Mouse (Mus musculus) neural tube, embryonic 13.5 days (tissue): ENCODE results near the gene Ric8b. TPM values are rescaled to one million over a fixed set of nuclear protein-coding genes. Genes with fewer than 3 reads are reported as not detected.

ENCODE experiments used
- ATAC-seq: fragments of 200-750 bp; cut with Nextera tagmentation; 2 replicates; pipeline ENCODE4 v1.8.0; 2017; ENCODE audit warnings: low read depth, mild to moderate bottlenecking, moderate TSS enrichment, moderate library complexity
- H3K27ac ChIP-seq: fragments of 300-500 bp; sonication (generic); replicated peaks from 2 replicates; pipeline ENCODE4 v1.5.1; 2015; ENCODE audit warnings: moderate library complexity, mild to moderate bottlenecking, inconsistent platforms
- H3K27me3 ChIP-seq: fragments of 300-500 bp; sonication (generic); 2 replicates; pipeline ENCODE4 v1.6.1; 2015; ENCODE audit warnings: mild to moderate bottlenecking, inconsistent platforms
- H3K36me3 ChIP-seq: fragments of 300-500 bp; sonication (generic); 2 replicates; pipeline ENCODE4 v1.6.1; 2015; ENCODE audit warnings: mild to moderate bottlenecking, inconsistent platforms
- H3K4me1 ChIP-seq: fragments of 300-500 bp; sonication (generic); replicated peaks from 2 replicates; pipeline ENCODE4 v1.6.1; 2015; ENCODE audit warnings: inconsistent platforms
- H3K4me2 ChIP-seq: fragments of 300-500 bp; sonication (generic); 2 replicates; pipeline ENCODE4 v1.6.1; 2015; ENCODE audit warnings: inconsistent platforms, mild to moderate bottlenecking, moderate library complexity
- H3K4me3 ChIP-seq: fragments of 300-500 bp; sonication (generic); 2 replicates; pipeline ENCODE4 v1.5.1; 2015; ENCODE audit warnings: mild to moderate bottlenecking, inconsistent platforms
- H3K9ac ChIP-seq: fragments of 300-500 bp; sonication (generic); 2 replicates; pipeline ENCODE4 v1.6.1; 2015; ENCODE audit warnings: moderate library complexity, mild to moderate bottlenecking, inconsistent platforms
- H3K9me3 ChIP-seq: fragments of 300-500 bp; sonication (generic); 2 replicates; pipeline ENCODE4 v1.6.1; 2016; ENCODE audit warnings: inconsistent platforms
- WGBS: fragments of 180-500 bp; shearing (Covaris S2); methylation state at CpG from one replicate; pipeline ENCODE4 v1.1.7; 2015; 5-methylcytosine and 5-hydroxymethylcytosine counted together
- polyA plus RNA-seq: library from polyadenylated mRNA; unstranded; fragments of >200 nt; fragmentation: Nextera tagmentation; extraction: Ambion mirVana; gene quantifications from 2 replicates; pipeline ENCODE4 v1.2.1, GENCODE M21; 2015

Gene Ric8b
- polyA plus RNA-seq, 1 experiment from 2014 or later = 48.7 TPM

DNA sequence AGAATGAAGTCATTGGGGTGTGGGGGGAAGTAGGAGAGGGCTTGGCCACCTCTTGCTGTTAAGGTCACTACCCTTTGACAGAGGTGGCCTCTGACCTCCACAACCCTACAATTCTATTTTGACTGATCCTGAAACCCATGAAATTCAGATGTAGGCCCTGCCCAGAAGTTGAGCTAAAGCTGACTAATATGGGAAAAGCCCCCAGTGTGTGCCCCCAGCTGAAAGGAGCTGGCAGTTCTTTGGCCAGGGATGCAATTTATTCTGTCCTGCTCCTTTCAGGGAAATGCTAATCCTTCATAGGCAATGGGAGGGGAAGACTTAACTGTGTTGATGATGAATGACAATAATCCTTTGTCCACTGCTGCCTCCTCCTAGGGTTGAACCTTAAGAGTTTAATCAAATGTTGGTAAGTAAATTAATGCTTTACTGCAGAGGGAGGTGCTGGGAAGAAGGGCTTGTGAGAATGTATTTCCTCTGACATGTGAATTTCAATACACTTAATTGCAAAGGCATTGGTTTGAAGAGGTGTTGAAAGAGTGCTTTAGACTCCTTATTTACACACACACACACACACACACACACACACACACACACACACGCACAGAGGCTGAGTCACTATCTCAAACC is 6.5 kb upstream of the Ric8b start:
- Histone ChIP-seq H3K27ac (no peak overlapping the region), H3K27me3 (no peaks in the 10 kb centered on the region), H3K9ac (no peak overlapping the region), H3K36me3 (no peaks in the 10 kb centered on the region), H3K9me3 (no peaks in the 10 kb centered on the region), H3K4me1 (peaks cover 28% of the 10 kb centered on the region), H3K4me3 (no peak overlapping the region), H3K4me2 (no peak overlapping the region)
- ATAC-seq = no peak
- WGBS = 29% methylated on average over 1 of the region's 1 CpGs

GRCm38 (mm10) chr10:84913148-84913547 is 4.3 kb upstream of the Ric8b start:
- 68% methylated on average over 1 of the region's 1 CpGs for WGBS
- ATAC-seq = no peak
- H3K36me3 ChIP-seq = no peaks in the 10 kb centered on the region
- H3K27ac ChIP-seq = no peak overlapping the region
- H3K4me1 ChIP-seq = peaks cover 25% of the 10 kb centered on the region
- no peak overlapping the region for H3K9ac ChIP-seq
- no peak overlapping the region for H3K4me2 ChIP-seq
- no peaks in the 10 kb centered on the region for H3K27me3 ChIP-seq
- no peaks in the 10 kb centered on the region for H3K9me3 ChIP-seq
- no peak overlapping the region for H3K4me3 ChIP-seq

DNA sequence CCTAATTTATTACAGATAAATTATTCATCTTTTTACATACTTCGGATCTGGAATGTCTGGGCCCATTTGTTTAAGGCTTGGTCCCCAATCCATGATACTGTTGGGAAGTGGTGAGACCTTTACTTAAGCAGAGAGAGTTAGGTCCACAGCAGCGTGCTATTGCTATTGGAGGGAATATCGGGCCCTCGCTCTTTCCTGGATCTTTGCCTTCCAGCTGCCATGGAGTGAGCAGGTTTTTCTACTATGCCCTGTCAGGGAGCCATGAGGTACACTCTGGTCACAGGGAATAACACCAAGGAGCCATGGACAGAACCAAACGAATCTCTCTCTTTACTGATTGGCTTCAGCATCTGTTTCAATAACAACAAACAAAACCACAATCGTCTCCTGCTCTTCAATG is 1.9 kb upstream of the Ric8b start:
- H3K27ac ChIP-seq = no peak overlapping the region
- H3K9ac ChIP-seq = no peak overlapping the region
- H3K4me3 ChIP-seq = no peak overlapping the region
- peaks cover 36% of the 10 kb centered on the region for H3K4me1 ChIP-seq
- no peaks in the 10 kb centered on the region for H3K27me3 ChIP-seq
- no peaks in the 10 kb centered on the region for H3K9me3 ChIP-seq
- H3K36me3 ChIP-seq = no peaks in the 10 kb centered on the region
- WGBS = 89% methylated on average over 6 of the region's 6 CpGs
- no peak for ATAC-seq
- no peak overlapping the region for H3K4me2 ChIP-seq

- peak; percentile 61 for ATAC-seq
- WGBS = under 1% methylated on average over 27 of the region's 27 CpGs
- Histone ChIP-seq H3K9me3 (no peaks in the 10 kb centered on the region), H3K4me3 (peak overlapping the region; percentile 86), H3K4me2 (peak overlapping the region; percentile 85), H3K9ac (peak overlapping the region; percentile 94), H3K36me3 (0 out of 2 replicates have a peak, but pooled peaks cover 8% of the 10 kb centered on the region), H3K27ac (peak overlapping the region; percentile 98), H3K4me1 (peaks cover 39% of the 10 kb centered on the region), H3K27me3 (no peaks in the 10 kb centered on the region)
These were observed 297 bp downstream of the Ric8b start for GRCm38 (mm10) chr10:84917731-84918095.

DNA sequence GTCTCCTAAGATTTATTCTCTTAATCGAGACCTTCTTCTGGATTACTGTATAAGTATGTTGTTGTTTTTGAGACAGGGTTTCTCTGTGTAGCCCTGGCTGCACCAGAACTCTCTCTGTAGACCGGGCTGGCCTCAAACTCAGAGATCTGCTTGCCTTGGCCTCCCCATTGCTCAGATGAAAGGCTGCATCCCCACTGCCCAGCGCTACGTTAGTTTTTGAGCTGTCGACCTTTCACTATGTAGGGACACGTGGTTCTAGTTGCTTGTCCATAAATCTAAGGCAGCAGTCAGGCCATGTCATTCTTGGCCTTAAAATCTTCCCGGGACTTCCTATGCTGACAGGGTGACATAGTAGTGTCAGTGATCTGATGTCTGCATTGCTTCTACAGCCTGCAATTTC is 8.9 kb downstream of the Ric8b start:
- Histone ChIP-seq H3K27me3 (no peaks in the 10 kb centered on the region), H3K4me3 (no peak overlapping the region), H3K27ac (no peak overlapping the region), H3K9me3 (no peaks in the 10 kb centered on the region), H3K4me2 (no peak overlapping the region), H3K4me1 (peaks cover 8% of the 10 kb centered on the region; the same call in 1 of the 2 replicates), H3K9ac (no peak overlapping the region), H3K36me3 (peaks cover 30% of the 10 kb centered on the region)
- WGBS = 60% methylated on average over 7 of the region's 7 CpGs
- ATAC-seq = no peak

DNA sequence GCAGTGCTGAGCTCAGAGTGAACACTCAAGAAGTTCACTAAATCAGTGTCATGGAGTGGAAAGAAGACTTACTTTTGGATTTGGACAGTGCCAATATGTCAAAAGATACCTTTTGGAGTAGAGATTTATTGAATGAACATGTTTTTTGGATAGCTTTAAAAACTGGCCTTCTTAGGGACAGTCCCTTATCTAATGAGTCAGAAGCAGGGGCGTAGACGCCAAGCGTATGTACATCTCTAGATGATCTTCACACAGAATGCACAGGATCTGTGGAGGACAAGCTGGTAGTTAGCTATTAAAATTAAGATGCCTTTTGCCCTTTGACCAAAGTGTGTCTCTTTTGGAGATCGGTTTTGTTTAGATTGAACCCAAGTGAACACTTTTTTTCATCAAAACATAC is 9.5 kb downstream of the Ric8b start:
- H3K4me3 ChIP-seq = no peak overlapping the region
- no peak for ATAC-seq
- no peaks in the 10 kb centered on the region for H3K27me3 ChIP-seq
- no peak overlapping the region for H3K9ac ChIP-seq
- peaks cover 25% of the 10 kb centered on the region for H3K36me3 ChIP-seq
- peaks cover 10% of the 10 kb centered on the region for H3K4me1 ChIP-seq
- H3K4me2 ChIP-seq = no peak overlapping the region
- 94% methylated on average over 4 of the region's 4 CpGs for WGBS
- no peak overlapping the region for H3K27ac ChIP-seq
- H3K9me3 ChIP-seq = no peaks in the 10 kb centered on the region

DNA sequence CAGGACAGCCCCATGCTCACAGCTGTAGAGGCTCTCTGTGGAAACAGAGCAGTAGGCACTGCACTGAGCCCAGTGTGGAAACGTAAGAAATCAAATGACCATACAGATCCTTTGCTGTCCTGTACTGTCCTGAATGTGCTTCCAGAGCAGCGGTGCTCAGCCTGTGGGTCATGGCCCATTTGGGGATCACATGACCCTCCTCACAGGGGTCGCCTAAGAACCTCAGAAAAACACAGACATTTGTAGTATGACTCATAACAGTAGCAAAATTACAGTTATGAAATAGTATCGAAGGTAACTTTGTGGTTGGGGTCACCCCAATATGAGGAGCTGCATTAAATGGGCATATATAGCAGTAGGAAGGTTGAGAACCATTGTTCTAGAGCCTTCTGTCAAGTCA is 11.0 kb downstream of the Ric8b start:
- Histone ChIP-seq H3K4me1 (peaks cover 16% of the 10 kb centered on the region), H3K27ac (no peak overlapping the region), H3K4me2 (no peak overlapping the region), H3K9ac (no peak overlapping the region), H3K27me3 (no peaks in the 10 kb centered on the region), H3K36me3 (peaks cover 25% of the 10 kb centered on the region), H3K4me3 (no peak overlapping the region), H3K9me3 (no peaks in the 10 kb centered on the region)
- WGBS = 75% methylated on average over 4 of the region's 4 CpGs
- ATAC-seq = no peak

GRCm38 (mm10) chr10:84935553-84936209 is 18.3 kb downstream of the Ric8b start:
- no peaks in the 10 kb centered on the region for H3K9me3 ChIP-seq
- ATAC-seq = no peak
- no peak overlapping the region for H3K27ac ChIP-seq
- no peaks in the 10 kb centered on the region for H3K27me3 ChIP-seq
- H3K4me2 ChIP-seq = no peak overlapping the region
- H3K36me3 ChIP-seq = peaks cover 15% of the 10 kb centered on the region; the same call in 1 of the 2 replicates
- H3K4me3 ChIP-seq = no peak overlapping the region
- H3K9ac ChIP-seq = no peak overlapping the region
- WGBS = 85% methylated on average over 7 of the region's 7 CpGs
- peaks cover 16% of the 10 kb centered on the region for H3K4me1 ChIP-seq

DNA sequence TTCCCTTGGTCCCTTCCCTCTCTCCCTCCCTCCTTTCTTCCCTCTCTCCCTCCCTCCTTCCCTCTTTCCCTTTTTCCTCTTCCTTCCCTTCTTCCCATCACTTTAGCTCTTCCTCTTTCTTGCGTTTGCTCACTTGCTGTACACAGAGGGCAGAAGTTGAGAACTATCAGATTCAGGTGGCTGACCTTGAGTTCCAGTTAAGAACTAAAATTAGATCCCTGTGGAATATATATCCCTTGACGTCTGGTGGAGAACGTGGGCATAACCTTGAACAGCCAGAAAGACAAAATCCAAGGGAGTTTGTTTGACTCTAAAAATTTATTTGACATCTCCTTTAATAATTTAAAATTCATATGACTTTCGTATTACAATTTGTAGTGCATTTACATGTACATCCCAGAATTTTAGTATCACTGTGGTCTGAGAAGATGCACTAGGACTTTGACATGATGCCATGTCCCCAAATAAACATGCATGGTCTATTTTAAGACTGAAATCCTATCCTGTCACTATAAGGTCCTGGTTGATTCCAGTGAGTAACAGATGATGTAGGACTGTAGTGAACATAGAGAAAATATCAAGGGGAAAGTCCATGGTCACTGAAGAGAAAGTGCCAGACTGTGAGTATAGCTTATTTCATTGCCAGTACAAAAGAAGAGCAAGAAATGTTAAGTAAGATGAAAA is 19.6 kb downstream of the Ric8b start:
- 80% methylated on average over 4 of the region's 4 CpGs for WGBS
- H3K27me3 ChIP-seq = no peaks in the 10 kb centered on the region
- H3K36me3 ChIP-seq = peaks cover 17% of the 10 kb centered on the region; the same call in 1 of the 2 replicates

GRCm38 (mm10) chr10:84938094-84938820 is 20.8 kb downstream of the Ric8b start:
- peaks cover 5% of the 10 kb centered on the region; the same call in 1 of the 2 replicates for H3K4me1 ChIP-seq
- 80% methylated on average over 14 of the region's 14 CpGs for WGBS
- no peak overlapping the region for H3K4me3 ChIP-seq
- no peak overlapping the region for H3K9ac ChIP-seq
- no peaks in the 10 kb centered on the region for H3K27me3 ChIP-seq
- H3K27ac ChIP-seq = no peak overlapping the region
- no peak overlapping the region for H3K4me2 ChIP-seq
- H3K36me3 ChIP-seq = peaks cover 17% of the 10 kb centered on the region; the same call in 1 of the 2 replicates
- ATAC-seq = no peak
- no peaks in the 10 kb centered on the region for H3K9me3 ChIP-seq

More for the DNA sequence above, 19.6 kb downstream of the Ric8b start:
- ATAC-seq = no peak
- Histone ChIP-seq H3K4me2 (no peak overlapping the region), H3K9ac (no peak overlapping the region), H3K9me3 (no peaks in the 10 kb centered on the region), H3K27ac (no peak overlapping the region), H3K4me1 (peaks cover 11% of the 10 kb centered on the region), H3K4me3 (no peak overlapping the region)

DNA sequence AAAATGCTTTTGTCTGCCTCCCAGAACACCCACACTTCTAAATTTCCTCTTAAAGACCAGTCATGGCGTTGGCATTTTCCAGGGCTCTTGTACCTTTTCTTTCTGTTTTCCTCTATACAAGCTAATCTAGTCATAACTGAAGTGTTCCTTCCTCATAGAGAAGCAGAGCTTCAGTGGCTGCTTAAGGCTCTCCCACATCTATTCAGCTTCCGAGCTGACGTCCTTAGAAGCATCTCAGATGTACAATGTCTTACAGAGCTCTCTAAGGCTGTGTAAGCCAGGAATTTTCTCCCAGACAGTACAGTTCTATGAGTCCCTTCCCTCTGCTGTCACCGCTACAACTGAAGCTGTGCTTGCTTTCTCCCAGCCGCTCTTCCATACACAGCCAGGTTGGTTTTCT is 21.5 kb downstream of the Ric8b start:
- H3K4me1 ChIP-seq = peaks cover 5% of the 10 kb centered on the region; the same call in 1 of the 2 replicates
- no peak overlapping the region for H3K4me3 ChIP-seq
- 87% methylated on average over 5 of the region's 5 CpGs for WGBS
- H3K9ac ChIP-seq = no peak overlapping the region
- no peak overlapping the region for H3K4me2 ChIP-seq
- no peak overlapping the region for H3K27ac ChIP-seq
- ATAC-seq = no peak
- no peaks in the 10 kb centered on the region for H3K27me3 ChIP-seq
- H3K36me3 ChIP-seq = peaks cover 21% of the 10 kb centered on the region; the same call in 1 of the 2 replicates
- no peaks in the 10 kb centered on the region for H3K9me3 ChIP-seq

DNA sequence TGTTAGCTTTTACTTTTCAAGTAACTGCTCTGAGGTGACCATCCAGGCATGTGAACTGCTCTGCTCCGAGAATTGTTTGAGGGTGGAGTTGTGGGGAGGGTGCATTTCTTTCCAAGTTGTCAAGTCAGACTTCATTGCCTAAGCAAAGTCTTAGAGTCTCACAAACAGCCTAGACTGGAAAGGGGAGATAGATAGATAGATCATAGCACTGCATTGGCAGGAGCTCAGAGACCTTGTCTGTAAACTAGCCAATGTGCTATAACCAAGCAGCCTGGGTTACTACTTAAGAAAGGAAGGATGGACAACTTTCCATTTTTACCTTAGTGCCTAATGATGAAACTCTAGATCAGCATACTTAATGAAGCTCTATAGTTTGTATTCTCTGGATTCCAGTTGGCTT is 22.9 kb downstream of the Ric8b start:
- no peak overlapping the region for H3K4me3 ChIP-seq
- no peak overlapping the region for H3K4me2 ChIP-seq
- peaks cover 5% of the 10 kb centered on the region; the same call in 1 of the 2 replicates for H3K4me1 ChIP-seq
- no peaks in the 10 kb centered on the region for H3K9me3 ChIP-seq
- no peak overlapping the region for H3K27ac ChIP-seq
- H3K27me3 ChIP-seq = no peaks in the 10 kb centered on the region
- 80% methylated on average over 1 of the region's 1 CpGs for WGBS
- H3K9ac ChIP-seq = no peak overlapping the region
- ATAC-seq = no peak
- H3K36me3 ChIP-seq = peaks cover 21% of the 10 kb centered on the region; the same call in 1 of the 2 replicates
